In the genomic region with DNA sequence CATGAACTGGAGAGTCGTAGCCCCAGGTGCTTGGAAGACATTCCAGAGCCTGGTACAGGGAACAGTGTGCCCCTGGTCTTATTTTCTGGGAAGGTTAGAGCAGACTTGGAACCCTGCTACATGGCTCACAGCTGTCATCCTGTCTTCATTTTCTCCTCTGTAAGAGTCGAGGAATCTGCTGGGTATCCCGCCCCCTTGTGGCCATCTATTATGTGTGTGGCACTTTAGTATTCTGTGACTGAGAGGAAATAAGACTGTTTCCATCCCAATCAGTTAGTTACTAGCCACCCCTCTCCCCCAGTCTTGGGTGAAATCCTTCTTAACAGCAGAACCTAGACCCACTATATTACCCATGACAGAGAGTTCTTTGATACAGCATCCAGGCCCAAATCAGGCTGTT, we compare ENCODE assay signal across 8 mouse cellular contexts. TPM values are rescaled to one million over a fixed set of nuclear protein-coding genes. Genes with fewer than 3 reads are reported as not detected.
DNase-seq lines count a peak whose midpoint lies in the region; ATAC-seq and TF ChIP-seq lines count a peak whose summit lies in the region.
"Not testable (repeated sequence)": the region's sequence is repeated elsewhere in the genome, so short reads cannot be mapped to it uniquely, and the experiment has no call there.

No protein-coding gene starts in this region.

- not testable (repeated sequence) for TF ChIP-seq EP300 in ES-Bruce4 (IDR thresholded peaks at IDR 0.05; ENCODE audit: insufficient read depth, low read depth, low read length)

- 20% methylated on average over 3 of the region's 3 CpGs for WGBS in forebrain, embryonic 10.5 days
- 6% methylated on average over 3 of the region's 3 CpGs for WGBS in liver, embryonic 13.5 days (ENCODE audit: insufficient replicate concordance)
- WGBS in neural tube, embryonic 12.5 days = 14% methylated on average over 3 of the region's 3 CpGs
- 12% methylated on average over 3 of the region's 3 CpGs for WGBS in stomach, embryonic 16.5 days

- not testable (repeated sequence) for H3K9me3 ChIP-seq in ES-Bruce4 (replicated peaks; ENCODE audit: control insufficient read depth, insufficient read depth, low read length, poor library complexity, severe bottlenecking); forebrain, embryonic 10.5 days; liver, embryonic 13.5 days (replicated peaks); neural tube, embryonic 12.5 days; stomach, embryonic 16.5 days (replicated peaks; ENCODE audit: control insufficient read depth, low read length)

- H3K4me2 ChIP-seq in liver, embryonic 13.5 days; neural tube, embryonic 12.5 days (replicated peaks); stomach, embryonic 16.5 days (ENCODE audit: low read depth, low read length): not testable (repeated sequence)

- not testable (repeated sequence) for H3K27ac ChIP-seq in ES-Bruce4 (ENCODE audit: insufficient read depth, low read length); forebrain, embryonic 10.5 days; liver, embryonic 13.5 days; neural tube, embryonic 12.5 days; stomach, embryonic 16.5 days (ENCODE audit: low read length)

- not testable (repeated sequence) for H3K36me3 ChIP-seq in ES-Bruce4 (ENCODE audit: control insufficient read depth, insufficient read depth, low read length, poor library complexity, severe bottlenecking); forebrain, embryonic 10.5 days (replicated peaks); liver, embryonic 13.5 days; neural tube, embryonic 12.5 days; stomach, embryonic 16.5 days (ENCODE audit: control insufficient read depth, insufficient read depth, low read length)

- TF ChIP-seq POLR2A in ES-Bruce4 (IDR thresholded peaks at IDR 0.05; ENCODE audit: insufficient read depth, low read length) = not testable (repeated sequence)

- H3K9ac ChIP-seq in ES-Bruce4 (ENCODE audit: low read depth, poor library complexity, severe bottlenecking); liver, embryonic 13.5 days; neural tube, embryonic 12.5 days; stomach, embryonic 16.5 days (ENCODE audit: low read length): not testable (repeated sequence)

- intact Hi-C loops in heart, postnatal 36 days (cut with DNase I) = loop anchor here (2.0 kb wide), 1 partner anchor 194 kb away; no protein-coding TSS in a partner anchor

- H3K4me3 ChIP-seq in ES-Bruce4 (ENCODE audit: low read depth, low read length); forebrain, embryonic 10.5 days; liver, embryonic 13.5 days (replicated peaks); neural tube, embryonic 12.5 days; stomach, embryonic 16.5 days (replicated peaks; ENCODE audit: low read length): not testable (repeated sequence)

- not testable (repeated sequence) for H3K4me1 ChIP-seq in ES-Bruce4 (ENCODE audit: control insufficient read depth, insufficient read depth, low read length); forebrain, embryonic 10.5 days; liver, embryonic 13.5 days (replicated peaks); neural tube, embryonic 12.5 days; stomach, embryonic 16.5 days (ENCODE audit: control insufficient read depth, insufficient read depth, low read length)

- not testable (repeated sequence) for ATAC-seq in liver, embryonic 13.5 days (ENCODE audit: low read depth)
- peak; percentile 80; the same call in 1 of the 2 replicates for ATAC-seq in neural tube, embryonic 12.5 days (ENCODE audit: low FRiP score, low read depth)
- ATAC-seq in stomach, embryonic 16.5 days (ENCODE audit: insufficient read depth, low FRiP score) = 0 out of 2 replicates have a peak, but pooled peaks have one; percentile 47

- DNase-seq in c-Kit-negative CD71-positive TER-119-positive erythroid progenitor cells, embryonic 14.5 days (ENCODE audit: low read depth, low spot score) = peak; percentile 11
- peak; percentile 56 for DNase-seq in forebrain, embryonic 10.5 days (ENCODE audit: extremely low spot score, low spot score)
- DNase-seq in heart, postnatal 36 days = peak; percentile 44 to 47
- DNase-seq in kidney, postnatal 10 days = peak; percentile 78
- DNase-seq in liver, embryonic 13.5 days = peak; percentile 18

- not testable (repeated sequence) for H3K27me3 ChIP-seq in ES-Bruce4 (ENCODE audit: control insufficient read depth, insufficient read depth, low read length, poor library complexity, severe bottlenecking); forebrain, embryonic 10.5 days (ENCODE audit: poor library complexity, severe bottlenecking); liver, embryonic 13.5 days; neural tube, embryonic 12.5 days (replicated peaks); stomach, embryonic 16.5 days (ENCODE audit: control insufficient read depth, insufficient read depth, low read length)

- peak; percentile 2 for TF ChIP-seq CTCF in ES-Bruce4 (IDR thresholded peaks at IDR 0.05; ENCODE audit: low read depth, low read length)

RNA-seq across cellular contexts. Expression of gene Zfp825, which starts 41.1 kb away (rescaled TPM):
- 18.7 and 24.5 TPM in 2 replicates for polyA plus RNA-seq in ES-Bruce4 (2011; ENCODE audit: insufficient read depth, insufficient read length, low read depth, missing spikeins)
- polyA plus RNA-seq in forebrain, embryonic 10.5 days (2016; fragmentation: Nextera tagmentation; extraction: Ambion mirVana) = 21.3 and 23.4 TPM in 2 replicates
- 1 to 10 TPM; 6.2 to 6.6 TPM for total RNA-seq in heart, postnatal 36 days (2021)
- polyA plus RNA-seq in liver, embryonic 13.5 days (2015; fragmentation: Nextera tagmentation; extraction: Ambion mirVana) = 10.8 and 12.3 TPM in 2 replicates
- 14.5 and 18.0 TPM in 2 replicates for polyA plus RNA-seq in neural tube, embryonic 12.5 days (2016; fragmentation: Nextera tagmentation; extraction: Ambion mirVana)
- polyA plus RNA-seq in stomach, embryonic 16.5 days (2015; fragmentation: Nextera tagmentation; extraction: Ambion mirVana) = 15.7 and 18.2 TPM in 2 replicates

Comparison
In these comparisons a context has a peak if more than half of its experiments do, and no peak if none do; other contexts are left out.
1. DNase-seq: peak in every context shown above with its lines; median percentile 78 in kidney, postnatal 10 days; 56 in forebrain, embryonic 10.5 days; 46 in heart, postnatal 36 days; 18 in liver, embryonic 13.5 days; 11 in c-Kit-negative CD71-positive TER-119-positive erythroid progenitor cells, embryonic 14.5 days.